ENCODE assay signal across 8 mouse cellular contexts in genomic region chrX:37191105-37191743, GRCm38 (mm10). TPM values are rescaled to one million over a fixed set of nuclear protein-coding genes. Genes with fewer than 3 reads are reported as not detected.
DNase-seq lines count a peak whose midpoint lies in the region; ATAC-seq lines count a peak whose summit lies in the region.

Gene Ndufa1 (minus strand): TSS chrX:37191163.
Gene Rnf113a1 (plus strand): TSS chrX:37191245.

- peak; percentile 91 for DNase-seq in adrenal gland, postnatal 14 days
- peak; percentile 87 for DNase-seq in embryonic facial prominence, embryonic 10.5 days (ENCODE audit: low spot score)
- DNase-seq in heart, adult 11 months, result peak; percentile 98
- peak; percentile 74 for DNase-seq in kidney, adult 11 months
- peak; percentile 84 for DNase-seq in left cerebral cortex, postnatal 4 days
- DNase-seq in midbrain, embryonic 11.5 days (ENCODE audit: low spot score, missing footprints), result peak; percentile 95
- DNase-seq in right cerebral cortex, postnatal 4 days, result peak; percentile 70
- peak; percentile 79 for DNase-seq in yolk sac, embryonic 10.5 days (ENCODE audit: low spot score)

- ATAC-seq in midbrain, embryonic 11.5 days (ENCODE audit: low FRiP score), result peak; percentile 89

- H3K27me3 ChIP-seq in embryonic facial prominence, embryonic 10.5 days (replicated peaks; ENCODE audit: low read depth, poor library complexity, severe bottlenecking), result no peaks in the 10 kb centered on the region
- H3K27me3 ChIP-seq in midbrain, embryonic 11.5 days (ENCODE audit: control insufficient read depth, insufficient read depth, low read length), result no peaks in the 10 kb centered on the region

- H3K36me3 ChIP-seq in embryonic facial prominence, embryonic 10.5 days (replicated peaks), result no peaks in the 10 kb centered on the region
- no peaks in the 10 kb centered on the region for H3K36me3 ChIP-seq in midbrain, embryonic 11.5 days (ENCODE audit: control insufficient read depth, insufficient read depth, low read length)

- H3K27ac ChIP-seq in embryonic facial prominence, embryonic 10.5 days (replicated peaks), result peak within 1 kb of the TSS; percentile 82
- H3K27ac ChIP-seq in midbrain, embryonic 11.5 days (ENCODE audit: low read depth, low read length), result no peak within 1 kb of the TSS

- no peaks in the 10 kb centered on the region for H3K9me3 ChIP-seq in embryonic facial prominence, embryonic 10.5 days
- no peaks in the 10 kb centered on the region for H3K9me3 ChIP-seq in midbrain, embryonic 11.5 days (ENCODE audit: control insufficient read depth, low read length)

- intact Hi-C loops in left cerebral cortex, postnatal 4 days (cut with DNase I), result no loop called here

- H3K4me1 ChIP-seq in embryonic facial prominence, embryonic 10.5 days, result no peaks in the 10 kb centered on the region
- H3K4me1 ChIP-seq in midbrain, embryonic 11.5 days (ENCODE audit: control insufficient read depth, insufficient read depth, low read length), result no peaks in the 10 kb centered on the region

- peak within 1 kb of the TSS; percentile 59 for H3K4me2 ChIP-seq in midbrain, embryonic 11.5 days

- WGBS in embryonic facial prominence, embryonic 10.5 days, result 18% methylated on average over 63 of the region's 63 CpGs
- 13% methylated on average over 63 of the region's 63 CpGs for WGBS in midbrain, embryonic 11.5 days

- H3K4me3 ChIP-seq in embryonic facial prominence, embryonic 10.5 days, result peak within 1 kb of the TSS; percentile 68
- peak within 1 kb of the TSS; percentile 50 for H3K4me3 ChIP-seq in midbrain, embryonic 11.5 days (ENCODE audit: low read depth, low read length)

- peak within 1 kb of the TSS; percentile 63 for H3K9ac ChIP-seq in midbrain, embryonic 11.5 days (ENCODE audit: low read length)

RNA-seq across cellular contexts. Expression of gene Ndufa1, which starts in this region (rescaled TPM):
- 610 and 644 TPM in 2 replicates for total RNA-seq in adrenal gland, postnatal 14 days (2021)
- 365 and 368 TPM in 2 replicates for polyA plus RNA-seq in embryonic facial prominence, embryonic 10.5 days (2016; fragmentation: Nextera tagmentation; extraction: Ambion mirVana)
- 100 to 1,000 TPM; 159 to 172 TPM for total RNA-seq in left cerebral cortex, postnatal 4 days (2021)
- polyA plus RNA-seq in midbrain, embryonic 11.5 days (2014; fragmentation: Nextera tagmentation; extraction: Ambion mirVana), result 387 and 428 TPM in 2 replicates

RNA-seq across cellular contexts. Expression of gene Rnf113a1, which starts in this region (rescaled TPM):
- 4.1 and 4.2 TPM in 2 replicates for total RNA-seq in adrenal gland, postnatal 14 days (2021)
- 11.3 and 11.8 TPM in 2 replicates for polyA plus RNA-seq in embryonic facial prominence, embryonic 10.5 days (2016; fragmentation: Nextera tagmentation; extraction: Ambion mirVana)
- 1 to 10 TPM; 8.8 to 9.0 TPM for total RNA-seq in left cerebral cortex, postnatal 4 days (2021)
- polyA plus RNA-seq in midbrain, embryonic 11.5 days (2014; fragmentation: Nextera tagmentation; extraction: Ambion mirVana), result 14.1 and 15.5 TPM in 2 replicates
